Mouse (Mus musculus) left cerebral cortex, adult 2 months (tissue): Measurements from ENCODE around the gene D11Wsu47e. TPM values are rescaled to one million over a fixed set of nuclear protein-coding genes. Genes with fewer than 3 reads are reported as not detected.

Source experiments
- DNase-seq, 2 experiments: peaks; one replicate each; pipeline ENCODE4 v3.0.0; 2021 to 2022; ENCODE audit warnings: low spot score in 2 of 2, mixed read lengths in 1 of 2; ENCODE audit errors: extremely low spot score in 1 of 2
- H3K27ac ChIP-seq: fragments of 200-600 bp; 2 replicates; pipeline ENCODE4 v1.8.1; 2022
- H3K4me3 ChIP-seq: fragments of 200-600 bp; 2 replicates; pipeline ENCODE4 v1.8.1; 2022
- CTCF ChIP-seq: fragments of 200-600 bp; IDR thresholded peaks from 2 replicates; pipeline ENCODE4 v1.8.1; 2022; ENCODE audit warnings: antibody characterized with exemption, mild to moderate bottlenecking, moderate library complexity
- intact Hi-C: fragments of 180-260 bp; cut with DNase I; formaldehyde crosslinking; loops from one replicate; pipeline ENCODE4 v1.15.1; 2025
- long read RNA-seq, 2 experiments: library from polyadenylated mRNA; stranded (forward); transcript quantifications; one replicate each; pipeline ENCODE4 v2.0.0; 2021; ENCODE audit warnings: borderline mapping rate in 2 of 2
- total RNA-seq, 2 experiments: library from RNA; stranded (reverse); gene quantifications; 2 replicates each; pipeline ENCODE4 v1.2.3; 2021

The D11Wsu47e gene
- 10 to 100 TPM; 13.2 to 14.5 TPM for total RNA-seq
- long read RNA-seq, experiment 1, transcript D11Wsu47e-202 (5 exons, 2,062 nt) = major isoform, 8 of 11 reads
- long read RNA-seq, experiment 1, partial matches to known transcripts = 0 of 11 reads
- long read RNA-seq, experiment 1, other reads (novel, unspliced or antisense) = 2 of 11 reads
- long read RNA-seq, experiment 2, partial matches to known transcripts = 0 of 2 reads
- long read RNA-seq, experiment 2, other reads (novel, unspliced or antisense) = 0 of 2 reads

DNA sequence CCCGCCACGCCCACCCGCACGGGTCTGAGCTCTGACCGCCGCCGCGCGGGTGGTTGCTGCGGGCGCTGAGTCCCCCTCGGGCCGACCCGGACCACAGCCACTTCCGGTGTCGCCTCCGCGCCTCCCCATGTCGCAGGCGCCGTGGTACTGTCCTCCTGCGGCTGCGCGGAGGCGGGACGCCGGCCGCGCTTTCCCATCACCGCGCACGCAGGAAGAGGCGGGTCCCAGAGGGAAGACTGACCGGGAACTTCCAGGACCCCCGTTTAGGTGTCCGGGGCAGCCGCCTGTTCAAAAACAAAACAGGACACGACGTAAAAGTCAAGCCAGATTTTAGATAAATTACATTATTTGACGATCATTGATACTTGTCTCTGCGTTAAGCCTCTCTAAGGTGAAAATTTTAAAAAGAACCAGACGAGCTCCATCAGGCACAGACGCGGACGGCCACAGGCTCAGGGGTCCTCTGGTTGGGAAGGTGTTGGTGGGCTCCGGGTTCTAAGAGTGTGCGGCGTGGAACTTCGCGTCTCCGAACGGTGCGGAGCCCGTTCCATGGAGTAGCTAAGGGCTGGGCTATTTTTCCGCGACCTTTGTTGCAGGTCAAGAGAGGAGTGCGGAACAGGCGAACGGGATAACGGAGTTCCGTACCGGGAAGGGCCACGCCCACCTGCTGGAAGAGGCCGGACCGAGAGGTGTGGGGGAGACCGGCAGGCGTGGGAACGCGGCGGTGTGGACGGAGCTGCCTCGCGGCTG, at the start of gene D11Wsu47e, which contains the start of gene Fam104a:
Gene D11Wsu47e, plus strand, starts transcription at position 456 of the 750 bp plus-strand sequence.
Gene Fam104a, minus strand, starts transcription at position 199 of the 750 bp plus-strand sequence.
- Histone ChIP-seq H3K4me3 (peak within 1 kb of the TSS; percentile 75), H3K27ac (peak within 1 kb of the TSS; percentile 93)
- intact Hi-C loops = loop anchor here (1.0 kb wide), 1 partner anchor 35 kb away; the partner anchor contains the start of gene Cog1
- no peak for TF ChIP-seq CTCF
- peak; percentile 95 for DNase-seq

DNA sequence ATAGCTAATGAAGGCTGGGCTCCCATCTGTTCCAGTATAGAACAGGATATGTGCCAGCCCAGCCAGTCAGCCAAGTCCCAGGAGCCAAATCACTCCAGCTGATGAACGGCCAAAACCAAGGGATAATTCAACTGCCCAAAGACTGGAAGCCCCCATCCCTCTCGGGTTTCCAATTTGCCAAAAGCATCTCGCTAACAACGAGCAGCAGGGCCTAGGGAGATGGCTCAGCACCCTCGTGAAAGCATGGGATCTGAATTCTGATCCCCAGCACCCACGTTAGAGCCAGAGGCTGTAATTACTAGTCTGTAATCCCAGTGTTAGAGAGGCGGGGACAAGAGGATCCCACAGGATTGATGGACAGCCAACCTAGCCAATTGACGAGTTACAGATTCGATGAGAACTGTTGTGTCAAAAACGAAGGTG, 49.5 kb upstream of the D11Wsu47e start:
- DNase-seq = no peak
- no peak for TF ChIP-seq CTCF
- no peak overlapping the region for H3K27ac ChIP-seq
- no peak overlapping the region for H3K4me3 ChIP-seq
- intact Hi-C loops = loop anchor here (5.0 kb wide), 1 partner anchor 457 kb away; no protein-coding TSS in a partner anchor

DNA sequence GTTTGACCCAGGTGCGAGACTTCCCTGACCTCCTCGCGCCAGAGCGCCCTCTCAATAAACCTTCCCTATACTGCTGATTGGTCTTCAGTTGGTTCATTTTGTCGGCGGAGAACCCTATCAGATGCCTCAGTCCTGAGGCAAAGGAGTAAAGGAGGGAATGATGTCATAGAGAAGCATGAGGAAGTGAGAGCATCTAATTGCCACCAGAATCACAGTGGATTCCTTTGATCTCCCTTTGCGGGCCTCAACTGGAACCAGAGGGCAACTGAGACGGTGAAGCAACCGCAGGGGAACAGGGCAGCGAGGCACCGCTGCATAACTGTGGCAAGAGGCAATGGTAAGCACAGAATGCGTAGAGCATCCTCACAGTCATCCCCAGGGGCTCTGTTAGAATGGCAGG, 45.5 kb upstream of the D11Wsu47e start:
- no peak overlapping the region for H3K4me3 ChIP-seq
- intact Hi-C loops = no loop called here
- DNase-seq = no peak
- no peak for TF ChIP-seq CTCF
- no peak overlapping the region for H3K27ac ChIP-seq

DNA sequence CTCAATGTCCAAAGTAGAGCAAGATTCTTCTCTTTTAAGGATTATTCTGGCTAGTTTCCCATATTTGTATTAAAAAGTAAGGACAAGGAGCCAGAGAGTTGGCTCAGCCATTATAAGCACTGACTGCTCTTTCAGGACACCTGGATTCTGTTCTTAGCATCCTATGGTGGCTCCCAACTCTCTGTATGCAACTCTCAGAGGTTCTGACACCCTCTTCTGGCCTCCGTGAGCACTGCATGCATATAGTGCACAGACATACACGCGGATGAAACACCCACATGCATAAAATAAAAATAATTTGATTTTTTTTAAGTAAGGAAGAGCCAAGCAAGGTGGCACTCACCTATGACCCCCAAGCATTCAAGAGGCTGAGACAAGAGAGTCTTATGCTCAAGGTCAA, 39.0 kb upstream of the D11Wsu47e start:
- TF ChIP-seq CTCF = no peak; the same call in 1 of the 2 replicates
- no peak overlapping the region for H3K27ac ChIP-seq
- H3K4me3 ChIP-seq = no peak overlapping the region
- DNase-seq = no peak
- intact Hi-C loops = no loop called here

DNA sequence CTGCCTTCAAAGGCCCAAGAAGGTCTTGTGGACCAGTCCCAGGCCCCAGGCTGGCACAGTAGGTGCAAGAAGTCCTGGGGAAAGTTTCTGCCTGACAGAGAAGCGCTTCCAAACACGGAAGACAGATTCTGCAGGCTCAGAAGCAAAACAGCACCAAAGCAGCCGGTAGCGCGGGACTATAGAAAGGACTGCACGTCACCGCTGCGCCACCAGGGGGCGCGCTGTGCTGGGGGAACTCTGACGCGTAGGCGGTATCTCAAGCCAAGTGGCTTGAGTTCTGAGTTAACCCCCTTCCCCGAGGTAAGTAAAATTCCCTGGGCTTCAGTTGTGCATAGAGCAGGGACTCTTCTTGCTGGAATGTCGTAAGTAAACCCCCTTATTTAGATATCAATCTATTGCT, 36.1 kb upstream of the D11Wsu47e start:
- TF ChIP-seq CTCF = peak; percentile 100
- Histone ChIP-seq H3K4me3 (no peak overlapping the region), H3K27ac (no peak overlapping the region)
- DNase-seq = peak; percentile 78 to 86
- intact Hi-C loops = loop anchor here (2.0 kb wide), 1 partner anchor 163 kb away; no protein-coding TSS in a partner anchor

DNA sequence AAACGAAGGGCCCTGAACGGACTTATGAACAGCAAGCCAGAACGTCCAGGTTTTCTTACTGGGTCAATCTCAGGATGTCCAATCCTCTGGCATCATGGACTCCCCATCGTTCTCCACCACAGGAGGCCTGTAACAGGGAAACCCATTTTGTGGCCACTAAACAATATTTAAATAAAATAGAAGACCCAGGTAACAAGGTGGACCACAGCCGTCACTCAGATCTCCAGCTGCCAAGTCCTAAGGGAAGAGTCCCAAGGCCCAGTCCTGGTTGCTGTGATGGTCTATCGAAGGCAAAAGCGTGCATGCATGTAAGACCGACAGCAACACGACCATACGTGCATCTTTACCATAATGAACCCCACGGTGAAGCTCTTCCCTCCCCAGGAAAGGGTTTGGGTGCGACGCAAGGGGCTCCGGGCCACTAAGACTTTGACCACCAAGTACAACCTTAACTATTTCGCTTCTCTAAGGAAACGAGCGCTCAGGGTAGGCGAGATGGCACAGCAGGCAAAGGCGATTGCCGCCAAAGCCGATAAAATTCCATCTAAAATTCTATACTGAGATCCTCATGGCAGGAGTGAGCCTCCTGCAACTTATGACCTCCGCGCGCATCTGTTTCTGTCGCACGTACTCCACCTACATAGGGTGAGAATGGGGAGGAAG, 35.4 kb upstream of the D11Wsu47e start, which contains the start of gene Cog1:
Gene Cog1, plus strand, starts transcription at position 480 of the 663 bp plus-strand sequence.
- no peak for TF ChIP-seq CTCF
- no peak for DNase-seq
- Histone ChIP-seq H3K4me3 (peak within 1 kb of the TSS; percentile 99), H3K27ac (peak within 1 kb of the TSS; percentile 99)
- intact Hi-C loops = loop anchor here (1.0 to 2.0 kb wide), 2 partner anchors 35 to 162 kb away; partner anchors contain the start of genes D11Wsu47e and Fam104a

DNA sequence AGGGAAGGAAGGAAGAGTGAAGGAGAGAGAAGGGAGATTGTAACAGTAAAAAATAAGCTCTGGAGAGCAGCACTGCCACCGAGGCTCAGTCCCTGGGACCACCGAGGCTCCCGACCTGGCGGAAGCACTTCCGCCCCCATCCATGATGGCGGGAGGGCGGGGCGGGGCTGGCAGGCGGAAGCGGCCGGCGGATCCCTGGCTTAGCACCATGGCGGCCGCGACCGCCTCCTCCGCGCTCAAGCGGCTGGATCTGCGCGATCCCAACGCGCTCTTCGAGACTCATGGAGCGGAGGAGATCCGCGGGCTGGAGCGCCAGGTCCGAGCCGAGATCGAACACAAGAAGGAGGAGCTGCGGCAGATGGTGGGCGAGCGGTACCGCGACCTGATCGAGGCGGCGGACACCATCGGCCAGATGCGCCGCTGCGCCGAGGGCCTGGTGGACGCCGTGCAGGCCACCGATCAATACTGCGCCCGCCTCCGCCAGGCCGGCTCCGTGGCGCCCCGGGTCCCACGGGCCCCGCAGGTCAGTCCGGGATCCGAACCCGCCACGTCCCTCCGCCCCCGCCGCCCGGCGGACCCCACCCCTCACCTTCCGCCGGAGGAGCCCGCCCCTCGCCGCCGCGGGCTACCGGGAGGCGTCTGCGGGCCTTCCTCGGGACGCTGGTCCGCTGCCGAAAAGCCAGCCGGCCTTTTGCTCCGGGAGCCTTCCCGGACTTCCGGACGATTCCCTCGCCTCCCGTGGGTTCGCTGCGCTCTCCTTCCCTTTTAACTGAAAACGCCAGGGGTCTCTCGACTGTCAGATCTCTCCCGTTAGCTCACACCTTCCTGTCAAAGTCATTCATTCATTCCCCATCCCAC, 34.6 kb upstream of the D11Wsu47e start, which contains the start of gene Slc39a11:
Gene Slc39a11, minus strand, starts transcription at position 727 of the 858 bp plus-strand sequence.
- peak within 1 kb of the TSS; percentile 99 for H3K27ac ChIP-seq
- TF ChIP-seq CTCF = no peak; the same call in 1 of the 2 replicates
- intact Hi-C loops = loop anchor here (1.0 to 2.0 kb wide), 2 partner anchors 35 to 161 kb away; partner anchors contain the start of genes D11Wsu47e and Fam104a
- peak within 1 kb of the TSS; percentile 99 for H3K4me3 ChIP-seq
- peak; percentile 63 to 69 for DNase-seq

DNA sequence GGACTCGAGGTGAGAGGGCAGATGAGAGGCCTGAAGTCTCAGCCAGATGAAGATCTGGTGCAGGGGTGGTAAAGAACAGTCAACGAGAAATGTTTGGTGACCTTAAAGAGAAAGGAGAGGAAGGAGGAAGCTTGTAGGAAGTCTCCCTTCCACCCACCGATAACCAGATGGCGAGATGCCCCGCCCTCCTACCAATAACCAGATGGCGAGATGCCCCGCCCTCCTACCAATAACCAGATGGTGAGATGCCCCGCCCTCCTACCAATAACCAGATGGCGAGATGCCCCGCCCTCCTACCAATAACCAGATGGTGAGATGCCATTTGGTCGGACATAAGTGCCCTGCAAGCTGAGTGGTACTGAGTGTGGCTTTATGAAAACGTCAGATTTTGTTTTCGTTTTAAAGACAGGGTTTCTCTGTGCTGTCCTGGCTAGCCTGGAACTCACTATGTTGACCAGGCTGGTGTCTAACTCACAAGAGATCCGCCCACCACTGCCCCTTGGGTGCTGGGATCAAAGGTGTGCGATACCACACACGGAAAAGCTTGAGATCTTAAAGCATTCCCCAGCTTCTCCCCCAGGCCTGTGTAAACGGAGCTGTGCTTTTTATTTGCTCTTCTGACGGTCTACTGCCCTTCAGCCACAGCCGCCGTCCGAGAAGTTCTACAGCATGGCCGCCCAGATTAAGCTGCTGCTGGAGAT, 32.9 kb upstream of the D11Wsu47e start:
- Histone ChIP-seq H3K4me3 (0 out of 2 replicates have a peak overlapping the region, but pooled peaks have one; percentile 6), H3K27ac (0 out of 2 replicates have a peak overlapping the region, but pooled peaks have one; percentile 8)
- no peak for DNase-seq
- TF ChIP-seq CTCF = no peak
- intact Hi-C loops = no loop called here

DNA sequence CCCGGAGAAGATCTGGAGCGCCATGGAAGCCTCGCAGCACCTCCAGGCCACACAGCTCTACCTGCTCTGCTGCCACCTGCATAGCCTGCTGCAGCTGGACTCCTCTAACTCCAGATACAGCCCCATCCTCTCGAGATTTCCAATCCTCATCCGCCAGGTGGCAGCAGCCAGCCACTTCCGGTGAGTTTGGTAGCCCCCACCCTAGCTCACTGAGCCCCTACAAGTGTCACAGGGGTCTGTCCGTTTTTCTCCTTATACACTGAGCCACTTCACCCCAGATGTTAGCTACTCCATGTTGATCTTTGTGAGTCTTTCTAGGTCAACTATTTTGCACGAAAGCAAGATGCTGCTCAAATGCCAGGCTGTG, 32.3 kb upstream of the D11Wsu47e start:
- peak; percentile 57 for TF ChIP-seq CTCF
- intact Hi-C loops = no loop called here
- DNase-seq = peak in 1 of 2 experiments; percentile 55
- Histone ChIP-seq H3K4me3 (no peak overlapping the region), H3K27ac (no peak overlapping the region)

DNA sequence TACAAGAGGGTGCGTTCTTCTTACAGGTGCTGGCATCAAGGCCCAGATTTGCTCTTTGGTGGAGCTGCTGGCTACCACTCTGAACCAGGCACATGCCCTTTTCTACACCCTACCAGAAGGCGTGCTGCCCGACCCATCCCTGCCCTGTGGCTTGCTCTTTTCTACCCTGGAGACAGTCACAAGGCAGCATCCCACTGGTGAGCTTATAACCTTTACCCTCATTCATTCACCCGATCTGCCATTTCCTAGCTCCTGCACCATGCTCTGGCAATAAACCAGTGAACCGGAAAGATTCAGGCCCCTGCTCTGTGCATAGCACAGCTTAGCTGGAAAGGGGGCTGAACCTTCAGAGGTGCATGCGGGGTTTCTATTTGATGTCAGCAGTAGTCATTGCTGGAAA, 31.7 kb upstream of the D11Wsu47e start:
- no peak for DNase-seq
- Histone ChIP-seq H3K27ac (no peak overlapping the region), H3K4me3 (no peak overlapping the region)
- TF ChIP-seq CTCF = no peak
- intact Hi-C loops = no loop called here
